Mouse (Mus musculus) ES-E14 (cell line): ENCODE data around the gene Wfdc2. TPM values are rescaled to one million over a fixed set of nuclear protein-coding genes. Genes with fewer than 3 reads are reported as not detected.
A peak's percentile ranks its signal among the peaks of the same experiment; 100 is the strongest.
"Not testable (repeated sequence)": the region's sequence is repeated elsewhere in the genome, so short reads cannot be mapped to it uniquely, and the experiment has no call there.

Experiments used
- DNase-seq: peaks from one replicate; pipeline ENCODE4 v3.0.0-alpha.2; 2013; ENCODE audit warnings: low read depth, low spot score
- H3K27ac ChIP-seq: 2 replicates; pipeline ENCODE4 v1.5.1; 2012; ENCODE audit warnings: low read depth, mild to moderate bottlenecking, low read length, moderate library complexity, mixed read lengths; ENCODE audit not compliant: poor library complexity, insufficient read depth, severe bottlenecking
- H3K36me3 ChIP-seq: 2 replicates; pipeline ENCODE4 v1.6.1; 2012; ENCODE audit warnings: mild to moderate bottlenecking, low read length, moderate library complexity, mixed read lengths; ENCODE audit not compliant: control insufficient read depth, poor library complexity, insufficient read depth, severe bottlenecking
- H3K4me1 ChIP-seq, 2 experiments: fragments of 150-350 bp in 1 of 2; sonication (generic) in 1 of 2; 2 replicates each; pipeline ENCODE4 v1.6.1; 2012; ENCODE audit warnings: low read length in 2 of 2, mild to moderate bottlenecking in 1 of 2, mixed read lengths in 1 of 2; ENCODE audit not compliant: control insufficient read depth in 2 of 2, insufficient read depth in 2 of 2, poor library complexity in 1 of 2
- H3K4me3 ChIP-seq, 2 experiments: fragments of 150-350 bp in 1 of 2; sonication (generic) in 1 of 2; 2 replicates each; pipeline ENCODE4 v1.5.1; 2012; ENCODE audit warnings: low read length in 2 of 2, low read depth in 1 of 2, mild to moderate bottlenecking in 1 of 2, mixed read lengths in 1 of 2; ENCODE audit not compliant: insufficient read depth in 1 of 2, poor library complexity in 1 of 2, severe bottlenecking in 1 of 2
- H3K9ac ChIP-seq: 2 replicates; pipeline ENCODE4 v1.6.1; 2012; ENCODE audit warnings: low read depth, mild to moderate bottlenecking, low read length, mixed read lengths; ENCODE audit not compliant: poor library complexity, insufficient read depth, severe bottlenecking
- H3K9me3 ChIP-seq: fragments of 150-350 bp; sonication (generic); 2 replicates; pipeline ENCODE4 v1.6.1; 2012; ENCODE audit warnings: low read depth, mild to moderate bottlenecking, low read length; ENCODE audit not compliant: control insufficient read depth, insufficient read depth
- CHD2 ChIP-seq: IDR thresholded peaks from 2 replicates; pipeline ENCODE4 v1.6.1; 2014; ENCODE audit warnings: mild to moderate bottlenecking, low read depth, low read length, inconsistent platforms
- HCFC1 ChIP-seq: IDR thresholded peaks from 2 replicates; pipeline ENCODE4 v1.6.1; 2012; ENCODE audit warnings: low read length, inconsistent platforms, borderline replicate concordance; ENCODE audit not compliant: insufficient read depth
- MAFK ChIP-seq: IDR thresholded peaks from 2 replicates; pipeline ENCODE4 v1.6.1; 2014; ENCODE audit warnings: mild to moderate bottlenecking, low read depth, low read length, inconsistent platforms; ENCODE audit not compliant: insufficient read depth
- ZC3H11A ChIP-seq: IDR thresholded peaks from 2 replicates; pipeline ENCODE4 v1.6.1; 2012; ENCODE audit warnings: low read depth, mild to moderate bottlenecking, inconsistent platforms, low read length, borderline replicate concordance
- ZNF384 ChIP-seq: IDR thresholded peaks from 2 replicates; pipeline ENCODE4 v1.6.1; 2012; ENCODE audit warnings: low read depth, low read length, inconsistent platforms
- in situ Hi-C, 2 experiments: fragments of 600-800 bp; cut with MboI; formaldehyde crosslinking; loops; one replicate each; pipeline ENCODE4 v1.15.1; 2025; ENCODE audit warnings: low sequenced_read_pairs in 2 of 2, inconsistent platforms in 1 of 2; ENCODE audit not compliant: unreplicated experiment in 2 of 2
- total RNA-seq: library from RNA; depleted of rRNA; stranded (reverse); fragments of 300-350 nt; gene quantifications from 2 replicates; pipeline ENCODE4 v1.2.3, GENCODE M21; 2012

Gene Wfdc2
- total RNA-seq, 1 experiment: 41.5 TPM

DNA sequence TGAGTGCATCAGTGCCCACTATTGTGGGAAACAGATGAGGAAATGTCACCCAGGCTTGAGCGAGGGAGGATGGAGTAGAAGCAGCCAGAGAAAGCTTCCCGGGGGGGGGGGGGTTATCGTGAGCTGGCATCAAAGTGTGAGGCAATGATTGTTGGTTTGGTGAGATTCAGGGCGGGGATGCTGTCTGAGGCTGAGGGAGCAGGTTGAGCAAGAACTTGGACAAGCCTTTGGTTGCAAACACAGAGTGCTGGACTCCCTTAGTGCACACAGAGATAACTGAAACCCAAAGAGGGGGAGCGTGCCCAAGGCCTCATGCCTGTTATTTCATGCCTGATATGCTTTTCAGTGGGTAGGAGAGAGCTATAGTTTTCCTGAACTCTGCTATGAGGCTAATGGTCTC, 5.2 kb downstream of the Wfdc2 start:
- Histone ChIP-seq H3K27ac (no peak overlapping the region), H3K36me3 (peaks cover 4% of the 10 kb centered on the region; the same call in 1 of the 2 replicates), H3K4me1 (0 out of 4 replicates have a peak, but pooled peaks cover 0 to 2% of the 10 kb centered on the region in 2 experiments), H3K4me3 (no peak overlapping the region), H3K9ac (no peak overlapping the region), H3K9me3 (no peaks in the 10 kb centered on the region)
- no peak for TF ChIP-seq ZC3H11A
- no peak for TF ChIP-seq ZNF384
- no peak for TF ChIP-seq HCFC1
- no peak for TF ChIP-seq MAFK
- TF ChIP-seq CHD2: no peak
- in situ Hi-C loops: no loop called here
- no peak for DNase-seq

DNA sequence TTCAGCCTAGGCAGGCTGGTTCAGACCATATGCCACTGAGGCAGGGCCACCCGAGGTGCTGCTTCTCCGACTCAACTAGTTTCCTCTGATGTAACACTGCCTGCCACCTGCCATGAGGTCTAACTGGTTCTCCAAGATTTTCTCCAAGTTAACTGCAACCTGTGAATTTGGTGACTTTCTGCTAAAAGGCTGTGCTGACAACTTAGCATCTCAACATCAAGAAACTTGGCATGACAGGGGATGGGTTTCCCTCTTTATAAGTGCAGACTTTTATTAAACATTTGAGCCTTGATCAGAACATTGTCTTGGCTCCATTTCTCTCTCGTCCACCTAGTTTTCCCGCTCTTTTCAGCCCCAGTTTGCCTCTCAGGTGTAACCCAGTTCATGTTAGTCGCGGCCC, 11.1 kb downstream of the Wfdc2 start, which contains the start of gene Spint3:
Gene Spint3, minus strand, starts transcription at position 101 of the 400 bp plus-strand sequence.
- H3K9me3 ChIP-seq, H3K4me3 ChIP-seq, H3K4me1 ChIP-seq, DNase-seq, H3K9ac ChIP-seq, in situ Hi-C loops, H3K27ac ChIP-seq, H3K36me3 ChIP-seq: not testable (repeated sequence)

DNA sequence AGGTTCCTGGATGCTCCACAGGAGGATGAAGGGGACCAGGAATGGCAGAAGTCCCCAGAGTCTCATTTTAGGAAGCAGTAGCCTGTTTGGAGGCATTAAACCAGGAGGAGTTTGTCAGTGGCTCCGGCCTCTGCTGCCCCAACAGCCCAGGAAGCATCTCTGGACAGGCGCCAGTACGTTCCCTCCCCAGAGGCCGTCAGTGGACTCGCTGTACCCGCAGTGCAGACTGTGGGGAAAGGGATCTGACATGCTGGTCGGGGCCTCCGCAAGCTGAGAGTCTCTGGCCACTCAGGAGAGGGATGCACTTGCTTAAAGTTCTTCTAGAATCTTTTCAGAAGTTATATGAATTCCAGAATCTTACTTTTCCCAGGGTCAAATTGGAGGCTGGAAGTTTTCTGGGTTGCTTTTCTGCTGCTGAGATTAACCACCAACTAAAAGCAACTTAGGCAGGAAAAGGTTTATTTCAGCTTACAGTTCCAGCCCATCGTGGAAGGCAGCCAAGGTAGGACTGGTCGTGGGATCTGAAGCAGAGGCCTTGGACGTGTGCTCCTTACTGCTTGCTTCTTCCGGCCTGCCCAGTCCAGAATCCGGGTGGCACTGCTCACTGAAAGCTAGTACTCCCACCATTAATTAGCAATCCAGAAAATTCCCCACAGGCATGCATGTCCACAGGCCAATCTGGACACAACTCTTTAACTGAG, 23.0 kb downstream of the Wfdc2 start, which contains the start of gene Wfdc6a:
Gene Wfdc6a, minus strand, starts transcription at position 423 of the 701 bp plus-strand sequence.
- H3K9me3 ChIP-seq, H3K9ac ChIP-seq, H3K36me3 ChIP-seq, H3K27ac ChIP-seq, H3K4me1 ChIP-seq, H3K4me3 ChIP-seq, in situ Hi-C loops, DNase-seq: not testable (repeated sequence)

DNA sequence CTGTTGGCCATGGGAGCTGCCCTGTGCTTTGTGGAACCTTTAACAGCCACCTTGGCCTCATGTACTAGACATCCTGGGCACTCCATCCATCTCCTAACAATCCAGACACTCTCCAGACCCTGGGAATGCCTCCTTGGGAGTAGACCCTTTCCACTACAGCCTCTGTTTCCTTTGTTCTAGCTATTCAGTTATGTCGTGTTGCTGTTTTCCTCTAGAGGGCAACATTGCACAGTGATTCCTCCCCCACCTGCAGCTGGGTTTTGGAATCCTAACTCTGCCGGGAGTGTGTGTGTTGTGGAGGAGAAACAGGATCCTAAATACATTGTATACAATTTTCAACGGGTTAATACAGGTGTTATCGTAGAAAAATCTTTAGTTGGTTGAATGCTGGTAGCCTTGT, 29.8 kb downstream of the Wfdc2 start:
- no peak overlapping the region for H3K4me3 ChIP-seq
- DNase-seq: peak; percentile 37
- H3K9ac ChIP-seq: no peak overlapping the region
- in situ Hi-C loops: loop anchor here in 1 of 2 experiments (10.0 kb wide), 1 partner anchor 133 kb away; no protein-coding TSS in a partner anchor
- H3K9me3 ChIP-seq: no peaks in the 10 kb centered on the region
- no peaks in the 10 kb centered on the region for H3K36me3 ChIP-seq
- TF ChIP-seq CHD2: no peak
- TF ChIP-seq HCFC1: no peak
- TF ChIP-seq ZNF384: no peak
- TF ChIP-seq ZC3H11A: no peak
- H3K4me1 ChIP-seq: 0 out of 4 replicates have a peak, but pooled peaks cover 0 to 3% of the 10 kb centered on the region in 2 experiments
- H3K27ac ChIP-seq: no peak overlapping the region

DNA sequence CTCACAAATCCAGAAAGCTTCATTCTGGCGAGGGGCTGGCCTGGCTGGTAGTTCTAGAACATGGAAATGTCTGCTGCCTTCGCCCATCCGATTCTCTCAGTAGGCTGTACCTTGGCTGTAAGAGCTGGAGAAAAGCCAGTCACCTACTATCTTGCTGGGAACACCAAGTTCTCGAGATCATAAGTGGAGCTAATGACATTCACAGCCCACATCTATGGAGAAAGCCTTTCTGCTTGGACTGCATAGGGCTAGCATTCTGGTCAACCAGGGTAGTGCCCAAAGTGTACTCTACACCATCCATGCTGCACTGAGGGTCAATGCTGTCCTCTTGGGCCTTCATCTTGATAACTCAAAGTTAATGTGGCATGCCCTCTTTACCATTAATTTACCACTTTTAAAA, 31.3 kb downstream of the Wfdc2 start, which contains the start of gene Eppin:
Gene Eppin, minus strand, starts transcription at position 101 of the 400 bp plus-strand sequence.
- in situ Hi-C loops: loop anchor here in 1 of 2 experiments (10.0 kb wide), 1 partner anchor 131 kb away; no protein-coding TSS in a partner anchor
- no peak within 1 kb of the TSS for H3K9ac ChIP-seq
- H3K4me1 ChIP-seq: 0 out of 4 replicates have a peak, but pooled peaks cover 0 to 3% of the 10 kb centered on the region in 2 experiments
- no peak within 1 kb of the TSS for H3K4me3 ChIP-seq
- TF ChIP-seq HCFC1: no peak
- no peak for TF ChIP-seq ZNF384
- no peak for TF ChIP-seq CHD2
- TF ChIP-seq MAFK: no peak
- no peak for TF ChIP-seq ZC3H11A
- H3K27ac ChIP-seq: no peak within 1 kb of the TSS
- H3K36me3 ChIP-seq: no peaks in the 10 kb centered on the region
- DNase-seq: no peak
- no peaks in the 10 kb centered on the region for H3K9me3 ChIP-seq
